Mouse (Mus musculus) right cerebral cortex, postnatal 10 days (tissue): Measurements from ENCODE around the gene Olfr146.

Experiments
- DNase-seq, 2 experiments: peaks; one replicate each; pipeline ENCODE4 v3.0.0; 2021; ENCODE audit warnings: low spot score in 2 of 2

Gene Olfr146

GRCm38 (mm10) chr9:39023277-39023676 is at the start of gene Olfr146:
Gene Olfr146, minus strand, starts transcription at chr9:39023377.
- no peak for DNase-seq

- DNase-seq: no peak
Observed at GRCm38 (mm10) chr9:39064851-39065250, 41.7 kb upstream of the Olfr146 start, which contains the start of gene Olfr937. Gene Olfr937, minus strand, starts transcription at chr9:39064951.

GRCm38 (mm10) chr9:38999583-38999982 is 23.6 kb downstream of the Olfr146 start, which contains the start of gene Olfr935:
Gene Olfr935, minus strand, starts transcription at chr9:38999683.
- DNase-seq: no peak

GRCm38 (mm10) chr9:38988215-38988614 is 35.0 kb downstream of the Olfr146 start, which contains the start of gene Olfr934:
Gene Olfr934, minus strand, starts transcription at chr9:38988315.
- no peak for DNase-seq

GRCm38 (mm10) chr9:38972013-38972412 is 51.2 kb downstream of the Olfr146 start, which contains the start of gene Olfr933:
Gene Olfr933, plus strand, starts transcription at chr9:38972313.
- no peak for DNase-seq
